Mouse (Mus musculus) forebrain, embryonic 15.5 days (tissue): ENCODE results near the gene 5530401A14Rik. TPM values are rescaled to one million over a fixed set of nuclear protein-coding genes. Genes with fewer than 3 reads are reported as not detected.

ENCODE experiments used
- polyA plus RNA-seq: library from polyadenylated mRNA; unstranded; fragments of >200 nt; fragmentation: Nextera tagmentation; extraction: Ambion mirVana; gene quantifications from 2 replicates; pipeline ENCODE4 v1.2.1, GENCODE M21; 2015

5530401A14Rik gene
- polyA plus RNA-seq, 1 experiment from 2014 or later = 0.43 TPM

Other genes with a start within 250 kb of the 5530401A14Rik start
- 5.5 and 5.6 TPM in 2 replicates for gene Asic2, start 107.8 kb downstream of the 5530401A14Rik start, polyA plus RNA-seq
- gene Ccl2, start 174.9 kb downstream of the 5530401A14Rik start, polyA plus RNA-seq = 0.17 and 0.65 TPM in 2 replicates
- gene Gm17268, start 177.9 kb downstream of the 5530401A14Rik start, polyA plus RNA-seq = not detected in 2 replicates
- gene Ccl7, start 185.0 kb downstream of the 5530401A14Rik start, polyA plus RNA-seq = 0.32 and 0.51 TPM in 2 replicates
- gene Ccl11, start 197.2 kb downstream of the 5530401A14Rik start, polyA plus RNA-seq = not detected in 2 replicates
- 0.64 and 0.83 TPM in 2 replicates for gene Ccl12, start 241.2 kb downstream of the 5530401A14Rik start, polyA plus RNA-seq